Mouse (Mus musculus) heart, postnatal 0 days (tissue): ENCODE measurements around the gene Adh7.

Experiments used
- CTCF ChIP-seq: IDR thresholded peaks from 2 replicates; pipeline ENCODE4 v1.5.1; 2016; ENCODE audit warnings: antibody characterized with exemption, control low read depth, low read depth
- EP300 ChIP-seq: IDR thresholded peaks from 2 replicates; pipeline ENCODE4 v1.6.1; 2016; ENCODE audit warnings: antibody characterized with exemption, low read depth

DNA sequence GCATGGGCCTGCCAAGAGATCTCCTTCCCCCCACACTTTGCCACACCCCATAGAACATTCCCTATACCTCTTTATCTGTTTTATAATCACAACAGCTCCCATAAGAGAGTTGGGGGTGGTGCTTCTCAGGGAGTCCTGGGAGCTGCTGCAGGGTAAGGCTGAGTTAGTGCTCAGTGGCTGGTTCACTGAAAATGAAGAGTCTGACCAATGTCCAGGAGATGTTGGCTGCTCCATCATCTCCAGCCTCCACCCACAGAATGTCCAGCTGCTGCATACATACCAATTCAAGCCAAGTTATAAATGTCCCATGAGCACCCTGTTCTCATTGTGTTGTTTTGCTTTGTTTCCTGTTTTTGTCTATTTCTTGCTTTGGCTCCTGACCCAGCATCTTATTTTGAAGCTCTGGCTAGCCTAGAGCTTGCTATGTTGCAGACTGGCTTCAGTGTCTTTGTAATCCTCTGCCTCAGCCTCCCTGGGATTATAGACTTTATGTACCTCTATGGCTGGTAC, 29.0 kb downstream of the Adh7 start:
- no peak for TF ChIP-seq CTCF
- no peak for TF ChIP-seq EP300
